In genomic region chr1:92393166-92393565, GRCm38 (mm10) we compare ENCODE assay signal across 24 mouse cellular contexts.
DNase-seq lines count a peak whose midpoint lies in the region; ATAC-seq and TF ChIP-seq lines count a peak whose summit lies in the region.
"Had no signal": no experiment of that assay in that cellular context is flagged by ENCODE, and none has a peak within 500 bp of the region (broad histone marks: within the 10 kb centered on the region; RNA-seq: fewer than 3 reads in every experiment).

No protein-coding gene starts in this region.

- H3K9ac ChIP-seq in heart, embryonic 14.5 days (ENCODE audit: low read length) = no peak overlapping the region
- no peak overlapping the region for H3K9ac ChIP-seq in lung, postnatal 0 days (replicated peaks; ENCODE audit: low read depth)
- H3K9ac ChIP-seq: embryonic facial prominence, embryonic 15.5 days; forebrain, embryonic 15.5 days; heart, embryonic 15.5 days; hindbrain, embryonic 13.5 days had no signal

- H3K27me3 ChIP-seq in heart, embryonic 14.5 days (ENCODE audit: control insufficient read depth, insufficient read depth, low read length) = no peaks in the 10 kb centered on the region
- no peaks in the 10 kb centered on the region for H3K27me3 ChIP-seq in lung, postnatal 0 days (replicated peaks; ENCODE audit: insufficient read depth, low read length)
- H3K27me3 ChIP-seq: embryonic facial prominence, embryonic 15.5 days; forebrain, embryonic 15.5 days; heart, embryonic 15.5 days; hindbrain, embryonic 13.5 days had no signal

- TF ChIP-seq EP300 in lung, postnatal 0 days (IDR thresholded peaks at IDR 0.05) = no peak

- no peaks in the 10 kb centered on the region for H3K36me3 ChIP-seq in heart, embryonic 14.5 days (ENCODE audit: control insufficient read depth, insufficient read depth, low read length)
- no peaks in the 10 kb centered on the region for H3K36me3 ChIP-seq in lung, postnatal 0 days (ENCODE audit: insufficient read depth, low read length)
- H3K36me3 ChIP-seq: embryonic facial prominence, embryonic 15.5 days; forebrain, embryonic 10.5 days; forebrain, embryonic 15.5 days; heart, embryonic 10.5 days; heart, embryonic 15.5 days; hindbrain, embryonic 13.5 days had no signal

- H3K4me3 ChIP-seq in heart, embryonic 14.5 days (ENCODE audit: control insufficient read depth in 1 of 2, insufficient read depth in 1 of 2, low read depth in 1 of 2, low read length in 2 of 2) = no peak overlapping the region
- H3K4me3 ChIP-seq in lung, postnatal 0 days (ENCODE audit: low read depth, low read length) = no peak overlapping the region
- H3K4me3 ChIP-seq: embryonic facial prominence, embryonic 15.5 days; erythroblast, embryonic 14.5 days; forebrain, embryonic 10.5 days; forebrain, embryonic 15.5 days; heart, embryonic 10.5 days; heart, embryonic 15.5 days; hindbrain, embryonic 13.5 days had no signal

- H3K4me1 ChIP-seq in heart, embryonic 14.5 days (ENCODE audit: control insufficient read depth in 2 of 2, insufficient read depth in 2 of 2, low read length in 2 of 2) = peaks cover 10 to 14% of the 10 kb centered on the region in 2 experiments
- H3K4me1 ChIP-seq in lung, postnatal 0 days (ENCODE audit: insufficient read depth, low read depth, low read length) = no peaks in the 10 kb centered on the region

- WGBS in heart, embryonic 14.5 days = 39% methylated on average over 6 of the region's 6 CpGs
- WGBS in lung, postnatal 0 days = 63% methylated on average over 6 of the region's 6 CpGs

- no peak for TF ChIP-seq CTCF in lung, postnatal 0 days (IDR thresholded peaks at IDR 0.05)

- intact Hi-C loops in heart, postnatal 14 days (cut with DNase I) = no loop called here

- H3K9me3 ChIP-seq in heart, embryonic 14.5 days (ENCODE audit: control insufficient read depth, low read length) = no peaks in the 10 kb centered on the region
- H3K9me3 ChIP-seq in lung, postnatal 0 days (ENCODE audit: low read length) = no peaks in the 10 kb centered on the region
- H3K9me3 ChIP-seq: embryonic facial prominence, embryonic 15.5 days; forebrain, embryonic 10.5 days; forebrain, embryonic 15.5 days; heart, embryonic 10.5 days; heart, embryonic 15.5 days; hindbrain, embryonic 13.5 days had no signal

- ATAC-seq in frontal cortex, adult (ENCODE audit: low TSS enrichment) = peak; percentile 71
- ATAC-seq in heart, embryonic 14.5 days (ENCODE audit: insufficient number of reproducible peaks, insufficient read depth, low FRiP score, low read depth) = no peak
- no peak for ATAC-seq in lung, postnatal 0 days
- ATAC-seq: activated CD4-positive, CD25-positive, alpha-beta regulatory T cell, adult 4 months; forebrain, embryonic 15.5 days; hindbrain, postnatal 0 days; Patski had no signal

- H3K4me2 ChIP-seq in heart, embryonic 14.5 days (ENCODE audit: low read length) = peak overlapping the region; percentile 21; the same call in 1 of the 2 replicates
- H3K4me2 ChIP-seq in lung, postnatal 0 days (replicated peaks; ENCODE audit: low read depth, low read length) = no peak overlapping the region
- H3K4me2 ChIP-seq: embryonic facial prominence, embryonic 15.5 days; forebrain, embryonic 15.5 days; heart, embryonic 15.5 days; hindbrain, embryonic 13.5 days had no signal

- H3K27ac ChIP-seq in heart, embryonic 14.5 days (replicated peaks in 1 of 2; ENCODE audit: control insufficient read depth in 1 of 2, insufficient read depth in 1 of 2, low read depth in 2 of 2, low read length in 2 of 2) = 0 out of 4 replicates have a peak overlapping the region, but pooled peaks of 1 of the 2 experiments have one; percentile 8
- H3K27ac ChIP-seq in lung, postnatal 0 days (ENCODE audit: low read length) = no peak overlapping the region
- H3K27ac ChIP-seq: embryonic facial prominence, embryonic 15.5 days; forebrain, embryonic 10.5 days; forebrain, embryonic 15.5 days; heart, embryonic 10.5 days; heart, embryonic 15.5 days; hindbrain, embryonic 13.5 days; hindbrain, postnatal 0 days had no signal

- DNase-seq in frontal cortex, postnatal 10 days (ENCODE audit: low spot score in 2 of 2) = no peak
- no peak for DNase-seq in heart, postnatal 14 days
- DNase-seq in right cerebral cortex, adult 18-20 months = peak; percentile 46
- DNase-seq in right cerebral cortex, postnatal 25 days = no peak
- no peak for DNase-seq in gastrocnemius, postnatal 25 days
- no peak for DNase-seq in lung, postnatal 0 days (ENCODE audit: low spot score)
- DNase-seq: adrenal gland, postnatal 14 days; cerebellum, adult 8-10 months; cerebellum, postnatal 14 days; embryo, embryonic 11 days; gastrocnemius, postnatal 10 days; kidney, adult 11 months had no signal
